Mouse (Mus musculus) thymus, postnatal 10 days (tissue): Measurements from ENCODE around the gene Chil3.
"Not testable (repeated sequence)": the region's sequence is repeated elsewhere in the genome, so short reads cannot be mapped to it uniquely, and the experiment has no call there.

Source experiments
- DNase-seq, 2 experiments: peaks; one replicate each; pipeline ENCODE4 v3.0.0; 2021; ENCODE audit warnings: low spot score in 2 of 2

Chil3 gene

GRCm38 (mm10) chr3:106167464-106167863, at the start of gene Chil3:
TSS of gene Chil3 (minus strand) at chr3:106167564.
- DNase-seq: no peak

- not testable (repeated sequence) for DNase-seq
Measured at GRCm38 (mm10) chr3:106198030-106198429, 30.7 kb upstream of the Chil3 start.

- DNase-seq: not testable (repeated sequence)
Measured at GRCm38 (mm10) chr3:106197246-106197645, 29.9 kb upstream of the Chil3 start.

- no peak for DNase-seq
Measured at GRCm38 (mm10) chr3:106196276-106196675, 28.9 kb upstream of the Chil3 start.

GRCm38 (mm10) chr3:106195486-106195885, 28.1 kb upstream of the Chil3 start:
- no peak for DNase-seq

- DNase-seq: no peak
Measured at GRCm38 (mm10) chr3:106187991-106188390, 20.6 kb upstream of the Chil3 start.

GRCm38 (mm10) chr3:106177509-106178189, 10.3 kb upstream of the Chil3 start:
- no peak for DNase-seq

GRCm38 (mm10) chr3:106174971-106175370, 7.6 kb upstream of the Chil3 start:
- not testable (repeated sequence) for DNase-seq

- not testable (repeated sequence) for DNase-seq
Measured at GRCm38 (mm10) chr3:106172506-106172905, 5.1 kb upstream of the Chil3 start.

- DNase-seq: no peak
Measured at GRCm38 (mm10) chr3:106171135-106171731, 3.9 kb upstream of the Chil3 start.

GRCm38 (mm10) chr3:106170522-106171053, 3.2 kb upstream of the Chil3 start:
- no peak for DNase-seq

GRCm38 (mm10) chr3:106154413-106154812, 13.0 kb downstream of the Chil3 start:
- no peak for DNase-seq

- DNase-seq: no peak
Measured at GRCm38 (mm10) chr3:106144081-106144480, 23.3 kb downstream of the Chil3 start.

GRCm38 (mm10) chr3:106131690-106132089, 35.7 kb downstream of the Chil3 start:
- DNase-seq: no peak

- DNase-seq: no peak
Measured at GRCm38 (mm10) chr3:106128807-106129493, 38.4 kb downstream of the Chil3 start.

- no peak for DNase-seq
Measured at GRCm38 (mm10) chr3:106126999-106127398, 40.4 kb downstream of the Chil3 start.

GRCm38 (mm10) chr3:106112929-106113328, 54.4 kb downstream of the Chil3 start, which contains the start of gene Chia1:
TSS of gene Chia1 (plus strand) at chr3:106113229.
- no peak for DNase-seq
